Mouse (Mus musculus) fat pad, adult 2 months (tissue): ENCODE measurements at regions not wholly inside any gene's neighbourhood (a gene's known extent, or its start where the extent isn't known, plus 50 kb on each side); places are given as distances from the start of the nearest gene placed in this dataset.

Experiments used
- DNase-seq: peaks from one replicate; pipeline ENCODE4 v3.0.0-alpha.2; 2011; ENCODE audit warnings: low read depth, low spot score; ENCODE audit errors: extremely low read depth

DNA sequence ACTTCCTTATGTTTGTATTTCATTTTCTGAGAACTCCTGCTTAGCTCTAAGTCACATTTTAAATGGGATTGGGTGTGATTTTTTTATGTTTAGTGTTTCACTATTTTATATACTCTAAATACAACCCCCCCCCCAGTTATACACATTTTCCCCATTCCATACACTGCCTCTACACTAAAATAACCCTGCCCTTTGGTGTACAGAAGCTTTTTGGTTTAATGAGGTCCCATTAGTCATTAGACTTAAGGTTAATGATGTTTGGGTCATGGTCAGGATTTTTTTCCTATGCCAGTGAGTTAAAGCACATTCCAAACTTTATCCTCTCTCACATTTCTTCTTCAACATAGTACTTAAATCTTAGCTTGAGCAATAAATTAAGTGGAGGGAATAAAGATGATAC, 149.2 kb downstream of the Tinag start:
- DNase-seq, result no peak

DNA sequence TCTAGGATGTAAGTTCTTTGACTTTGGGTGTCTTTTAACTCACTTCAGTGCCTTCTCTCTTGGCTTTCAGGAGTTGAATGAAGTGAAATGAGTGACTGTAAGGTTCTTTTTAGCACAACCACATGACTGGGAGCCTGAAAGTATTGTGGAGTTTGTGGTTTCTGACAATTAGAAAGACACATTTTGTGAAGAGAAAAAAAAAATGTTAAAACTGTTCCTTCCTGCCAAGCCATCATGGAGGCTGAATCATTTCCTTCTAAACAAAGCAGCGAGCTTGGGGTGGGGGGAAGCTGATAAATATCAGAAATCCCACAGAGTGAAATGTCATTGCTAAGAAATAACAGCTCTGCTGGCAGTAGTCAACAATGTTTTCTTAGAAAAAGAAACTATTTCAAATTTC, 163.8 kb downstream of the Tinag start:
- no peak for DNase-seq

DNA sequence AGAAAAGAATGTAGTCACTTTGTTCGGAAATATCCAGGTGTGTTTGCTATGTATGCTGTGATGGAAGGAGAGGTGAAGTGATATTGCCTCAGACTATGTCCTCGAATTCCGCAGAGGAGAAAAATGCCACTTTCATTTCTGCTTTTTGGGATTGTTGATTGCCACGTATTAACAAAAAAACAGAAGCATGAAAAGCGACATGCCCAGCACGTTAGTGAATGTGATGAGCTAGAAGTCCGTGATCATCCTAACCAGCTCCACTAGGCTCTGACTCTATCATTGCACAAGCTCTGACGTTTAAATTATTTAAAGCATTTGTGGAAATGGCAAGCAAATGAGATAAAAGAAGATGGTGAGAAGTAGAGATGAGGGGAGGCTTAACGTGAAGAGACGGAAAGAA, 169.6 kb downstream of the Tinag start:
- DNase-seq, result no peak

DNA sequence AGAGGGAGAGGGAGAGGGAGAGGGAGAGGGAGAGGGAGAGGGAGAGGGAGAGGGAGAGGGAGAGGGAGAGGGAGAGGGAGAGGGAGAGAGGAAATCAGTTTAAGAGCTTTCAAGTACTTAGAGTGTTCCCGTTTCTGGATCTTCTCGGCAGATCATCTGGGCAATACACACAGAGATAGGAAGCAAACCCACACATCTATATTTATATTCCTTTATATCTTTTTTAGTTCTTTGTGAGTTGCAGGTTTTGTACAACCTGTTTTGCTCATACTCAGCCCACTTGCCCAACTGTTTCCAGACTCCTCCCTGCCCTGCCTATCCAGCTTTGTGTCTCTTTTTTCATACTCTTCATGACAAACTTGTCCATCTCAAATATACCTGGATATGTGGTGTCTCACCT, 173.2 kb downstream of the Tinag start:
- DNase-seq, result no peak

DNA sequence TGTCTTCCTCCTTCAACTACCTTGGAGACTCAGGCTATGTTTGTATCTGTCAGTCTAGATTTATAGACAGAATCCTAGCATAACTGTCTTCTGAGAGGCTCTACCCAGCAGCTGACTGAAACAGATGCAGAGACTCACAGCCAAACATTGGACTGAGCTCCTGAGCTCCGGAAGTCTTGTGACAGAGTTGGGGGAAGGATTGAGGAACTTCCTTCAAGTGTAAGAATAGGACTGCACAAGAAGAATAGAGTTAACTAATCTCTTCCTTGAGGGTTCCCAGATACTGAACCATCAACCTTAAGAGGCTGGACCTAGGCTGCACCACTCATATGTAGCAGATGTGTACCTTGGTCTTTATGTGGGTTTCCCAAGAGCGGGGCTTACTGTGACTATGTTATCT, 176.0 kb downstream of the Tinag start:
- DNase-seq, result no peak

DNA sequence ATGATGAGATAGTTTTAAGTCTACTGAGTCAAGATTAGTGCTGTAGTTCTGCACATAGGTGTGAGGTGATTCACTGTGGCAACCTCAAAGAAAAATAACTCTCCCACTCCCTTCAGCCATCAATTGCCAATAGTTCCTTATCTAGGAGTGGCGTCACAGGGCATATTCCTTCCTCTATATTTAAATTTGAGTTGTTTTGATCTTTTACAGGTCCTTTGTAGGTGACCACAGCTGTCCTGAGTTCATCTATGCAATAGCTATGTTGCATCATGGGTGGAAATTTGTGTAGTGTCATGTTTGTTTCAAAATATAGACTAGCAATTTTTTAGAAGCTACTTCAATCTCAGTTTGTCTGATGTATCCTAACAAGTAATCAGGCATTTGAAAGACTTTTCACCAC, 177.0 kb downstream of the Tinag start:
- no peak for DNase-seq

DNA sequence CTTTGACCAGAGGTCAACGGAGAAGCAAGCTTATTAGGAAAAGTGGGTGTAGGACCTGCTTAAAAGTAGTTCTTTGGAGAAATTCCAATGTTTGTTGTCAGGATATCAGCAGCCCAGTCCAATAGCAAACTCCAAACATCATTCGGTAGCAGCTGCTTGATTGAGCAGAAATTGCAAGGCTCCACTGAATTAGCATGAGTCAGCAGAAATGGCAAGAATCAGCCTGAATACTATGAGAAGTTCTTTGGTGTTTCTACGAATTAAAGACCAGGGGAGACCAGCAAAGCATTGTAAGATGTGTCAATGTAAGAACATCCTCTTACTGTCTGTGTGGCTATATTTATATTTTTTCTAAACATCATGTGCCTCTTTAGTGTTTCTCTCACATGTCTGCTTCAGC, 223.4 kb downstream of the Tinag start:
- DNase-seq, result no peak

DNA sequence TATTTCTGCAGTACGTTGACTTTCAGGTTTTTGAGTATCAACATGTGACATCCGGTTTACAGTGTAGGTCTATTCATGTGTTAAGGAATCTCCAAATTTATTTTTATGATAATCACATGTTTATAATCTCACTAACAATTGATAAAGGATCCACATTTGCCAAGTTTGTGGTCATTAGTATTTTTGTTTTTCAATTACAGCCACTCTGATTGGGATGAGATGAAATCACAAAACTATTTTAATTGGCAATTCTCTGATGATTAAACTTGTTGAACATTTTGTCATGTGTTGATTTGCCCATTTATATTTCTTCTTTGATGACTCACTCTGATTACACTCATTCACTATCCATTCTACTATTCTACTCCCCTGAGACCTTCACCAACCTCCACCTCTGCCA, 228.0 kb upstream of the Fam83b start:
- DNase-seq, result no peak

DNA sequence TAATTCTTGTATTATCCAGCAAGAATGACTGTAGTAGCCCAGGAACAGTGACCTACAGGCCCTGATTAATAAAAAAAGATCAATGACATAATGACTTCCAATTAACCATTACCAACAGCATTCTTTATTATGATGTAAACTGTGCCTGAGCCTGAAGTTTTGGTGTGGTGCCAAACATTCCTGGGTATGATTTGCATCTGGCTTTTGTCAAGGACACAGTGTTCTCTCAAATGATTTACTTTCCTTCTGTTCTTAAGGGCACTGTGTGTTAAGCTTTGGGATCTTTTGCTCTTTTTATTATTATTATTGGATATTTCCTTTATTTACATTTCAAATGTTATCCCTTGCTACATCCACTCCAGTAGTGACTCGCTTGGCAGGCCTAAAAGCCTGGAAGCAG, 221.7 kb upstream of the Fam83b start:
- DNase-seq, result peak; percentile 83
